Mouse (Mus musculus) stomach, postnatal 0 days (tissue): ENCODE measurements around the gene Stra6. TPM values are rescaled to one million over a fixed set of nuclear protein-coding genes. Genes with fewer than 3 reads are reported as not detected.

Experiments used
- ATAC-seq: fragments of 200-750 bp; cut with Nextera tagmentation; 2 replicates; pipeline ENCODE4 v1.8.0; 2017; ENCODE audit not compliant: low FRiP score, low TSS enrichment
- DNase-seq: peaks from one replicate; pipeline ENCODE4 v3.0.0-alpha.2; 2016; ENCODE audit warnings: low spot score
- H3K27ac ChIP-seq: fragments of 300-500 bp; sonication (generic); replicated peaks from 2 replicates; pipeline ENCODE4 v1.5.1; 2014; ENCODE audit warnings: mild to moderate bottlenecking, control low read depth
- H3K27me3 ChIP-seq: fragments of 300-500 bp; sonication (generic); 2 replicates; pipeline ENCODE4 v1.6.1; 2014; ENCODE audit warnings: low read length; ENCODE audit not compliant: control insufficient read depth, insufficient read depth
- H3K36me3 ChIP-seq: fragments of 300-500 bp; sonication (generic); 2 replicates; pipeline ENCODE4 v1.6.1; 2014; ENCODE audit warnings: low read length, mixed read lengths; ENCODE audit not compliant: control insufficient read depth, insufficient read depth
- H3K4me1 ChIP-seq: fragments of 300-500 bp; sonication (generic); replicated peaks from 2 replicates; pipeline ENCODE4 v1.6.1; 2014; ENCODE audit warnings: antibody characterized with exemption; ENCODE audit not compliant: control insufficient read depth, insufficient read depth
- H3K4me2 ChIP-seq: fragments of 300-500 bp; sonication (generic); replicated peaks from 2 replicates; pipeline ENCODE4 v1.6.1; 2014; ENCODE audit warnings: low read depth, mild to moderate bottlenecking, control low read depth, moderate library complexity
- H3K4me3 ChIP-seq: fragments of 300-500 bp; sonication (generic); 2 replicates; pipeline ENCODE4 v1.5.1; 2014; ENCODE audit warnings: low read depth, low read length, control low read depth
- H3K9ac ChIP-seq: fragments of 300-500 bp; sonication (generic); 2 replicates; pipeline ENCODE4 v1.6.1; 2014; ENCODE audit warnings: mild to moderate bottlenecking, low read length, control low read depth, mixed read lengths
- H3K9me3 ChIP-seq: fragments of 300-500 bp; sonication (generic); 2 replicates; pipeline ENCODE4 v1.6.1; 2016; ENCODE audit warnings: low read length; ENCODE audit not compliant: control insufficient read depth
- CTCF ChIP-seq: IDR thresholded peaks from 2 replicates; pipeline ENCODE4 v1.5.1; 2016; ENCODE audit warnings: antibody characterized with exemption, low read depth, mild to moderate bottlenecking, moderate library complexity
- EP300 ChIP-seq: optimal IDR thresholded peaks from 2 replicates; pipeline ENCODE3; 2016; ENCODE audit warnings: antibody characterized with exemption
- WGBS: fragments of 180-500 bp; shearing (Covaris S2); extraction: QIAGEN DNeasy Blood & Tissue Kit; methylation state at CpG from one replicate; pipeline ENCODE4 v1.1.7; 2014; 5-methylcytosine and 5-hydroxymethylcytosine counted together
- polyA plus RNA-seq: library from polyadenylated mRNA; unstranded; fragments of >200 nt; fragmentation: Nextera tagmentation; extraction: Ambion mirVana; gene quantifications from 2 replicates; pipeline ENCODE4 v1.2.1, GENCODE M21; 2015

The Stra6 gene
- polyA plus RNA-seq, 1 experiment from 2014 or later: 0.18 TPM

DNA sequence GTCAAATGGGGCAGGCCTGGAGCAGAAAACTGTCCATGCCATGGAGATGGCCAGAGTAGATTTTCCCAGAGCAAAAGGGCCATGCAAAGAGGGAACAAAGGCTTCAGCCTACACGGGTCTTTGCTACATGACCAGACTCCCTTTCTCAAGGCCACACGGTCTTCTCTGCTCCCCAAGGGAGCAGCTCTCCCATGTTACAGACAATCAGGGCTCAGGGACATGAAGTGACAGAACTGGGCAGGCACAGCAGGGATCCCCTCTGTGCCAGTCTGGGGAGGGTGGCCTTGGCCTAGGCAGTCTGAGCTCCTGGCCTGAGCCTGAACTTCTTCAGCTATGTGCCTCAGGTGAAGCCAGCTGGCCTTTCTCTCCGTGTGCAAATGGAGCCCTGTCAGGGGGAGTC lies 10.0 kb upstream of the Stra6 start:
- no peak for TF ChIP-seq CTCF
- Histone ChIP-seq H3K36me3 (no peaks in the 10 kb centered on the region), H3K9me3 (no peaks in the 10 kb centered on the region), H3K4me2 (no peak overlapping the region), H3K4me3 (no peak overlapping the region), H3K27ac (no peak overlapping the region), H3K27me3 (no peaks in the 10 kb centered on the region), H3K9ac (no peak overlapping the region), H3K4me1 (no peaks in the 10 kb centered on the region)
- ATAC-seq (no peak), DNase-seq (no peak)
- WGBS: 53% methylated on average over 3 of the region's 3 CpGs

- ATAC-seq (no peak), DNase-seq (no peak)
- H3K27ac ChIP-seq: no peak overlapping the region
- TF ChIP-seq CTCF (no peak), EP300 (no peak)
- no peaks in the 10 kb centered on the region for H3K27me3 ChIP-seq
- H3K4me3 ChIP-seq: no peak overlapping the region
- H3K9me3 ChIP-seq: no peaks in the 10 kb centered on the region
- H3K4me2 ChIP-seq: no peak overlapping the region
- H3K36me3 ChIP-seq: no peaks in the 10 kb centered on the region
- H3K4me1 ChIP-seq: no peaks in the 10 kb centered on the region
- no peak overlapping the region for H3K9ac ChIP-seq
- WGBS: 91% methylated on average over 1 of the region's 1 CpGs
Observed at GRCm38 (mm10) chr9:58054032-58054431, 9.6 kb upstream of the Stra6 start.

DNA sequence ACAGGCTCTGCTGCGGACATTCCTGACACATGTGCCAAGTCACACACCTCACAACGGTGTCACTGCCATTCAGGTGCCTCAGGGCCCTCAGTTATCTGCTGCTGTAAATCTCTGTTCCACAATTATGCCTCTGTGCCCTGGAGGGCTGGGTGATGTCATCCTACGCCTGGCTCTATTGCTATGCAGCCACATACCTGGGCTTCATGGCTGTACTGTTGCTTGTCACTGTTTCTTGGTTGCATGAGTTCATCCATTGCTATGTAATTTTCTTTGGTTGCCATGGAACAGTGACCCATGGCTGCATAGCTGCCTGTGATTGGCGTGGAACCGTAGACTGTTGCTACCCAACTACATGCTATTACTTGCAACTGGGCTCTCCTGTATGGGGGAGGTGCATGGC lies 7.9 kb upstream of the Stra6 start:
- no peak overlapping the region for H3K4me2 ChIP-seq
- H3K36me3 ChIP-seq: no peaks in the 10 kb centered on the region
- no peak overlapping the region for H3K9ac ChIP-seq
- H3K27me3 ChIP-seq: no peaks in the 10 kb centered on the region
- TF ChIP-seq EP300: no peak
- no peak for TF ChIP-seq CTCF
- H3K4me1 ChIP-seq: no peaks in the 10 kb centered on the region
- H3K4me3 ChIP-seq: no peak overlapping the region
- DNase-seq (no peak), ATAC-seq (no peak)
- WGBS: 58% methylated on average over 5 of the region's 5 CpGs
- H3K27ac ChIP-seq: no peak overlapping the region
- no peaks in the 10 kb centered on the region for H3K9me3 ChIP-seq

DNA sequence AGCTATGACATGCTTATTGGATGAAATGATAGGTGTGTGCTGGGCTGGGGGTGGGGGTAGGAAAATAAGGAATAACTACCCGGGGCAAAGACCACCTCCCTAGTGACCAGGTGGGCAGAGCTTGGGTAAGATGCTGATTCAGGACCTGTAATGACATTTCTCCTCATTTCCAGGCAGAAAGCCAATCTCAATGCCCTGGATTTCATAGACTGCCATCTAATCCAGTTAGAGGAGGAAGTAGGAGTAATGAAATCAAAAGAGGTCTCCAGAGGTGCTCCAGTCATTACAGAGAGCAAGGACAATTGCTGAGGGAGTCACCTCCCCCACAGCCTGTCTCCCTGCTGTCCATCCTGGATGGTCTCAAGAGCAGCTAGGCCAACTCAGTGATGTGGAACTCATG lies 3.7 kb upstream of the Stra6 start:
- no peak for DNase-seq
- Histone ChIP-seq H3K4me2 (no peak overlapping the region), H3K36me3 (no peaks in the 10 kb centered on the region), H3K9ac (no peak overlapping the region), H3K27ac (no peak overlapping the region), H3K4me1 (no peaks in the 10 kb centered on the region), H3K9me3 (no peaks in the 10 kb centered on the region), H3K27me3 (no peaks in the 10 kb centered on the region), H3K4me3 (no peak overlapping the region)
- no peak for ATAC-seq
- no peak for TF ChIP-seq CTCF
- no peak for TF ChIP-seq EP300
- 46% methylated on average over 1 of the region's 1 CpGs for WGBS

- H3K36me3 ChIP-seq: no peaks in the 10 kb centered on the region
- ATAC-seq (no peak), DNase-seq (peak; percentile 72)
- TF ChIP-seq CTCF: no peak
- no peak for TF ChIP-seq EP300
- no peaks in the 10 kb centered on the region for H3K9me3 ChIP-seq
- WGBS: 10% methylated on average over 23 of the region's 23 CpGs
- H3K4me2 ChIP-seq: no peak overlapping the region
- no peaks in the 10 kb centered on the region for H3K27me3 ChIP-seq
- no peak overlapping the region for H3K9ac ChIP-seq
- H3K27ac ChIP-seq: no peak overlapping the region
- no peaks in the 10 kb centered on the region for H3K4me1 ChIP-seq
- H3K4me3 ChIP-seq: no peak overlapping the region
Observed at GRCm38 (mm10) chr9:58060677-58061667, 2.6 kb upstream of the Stra6 start.

DNA sequence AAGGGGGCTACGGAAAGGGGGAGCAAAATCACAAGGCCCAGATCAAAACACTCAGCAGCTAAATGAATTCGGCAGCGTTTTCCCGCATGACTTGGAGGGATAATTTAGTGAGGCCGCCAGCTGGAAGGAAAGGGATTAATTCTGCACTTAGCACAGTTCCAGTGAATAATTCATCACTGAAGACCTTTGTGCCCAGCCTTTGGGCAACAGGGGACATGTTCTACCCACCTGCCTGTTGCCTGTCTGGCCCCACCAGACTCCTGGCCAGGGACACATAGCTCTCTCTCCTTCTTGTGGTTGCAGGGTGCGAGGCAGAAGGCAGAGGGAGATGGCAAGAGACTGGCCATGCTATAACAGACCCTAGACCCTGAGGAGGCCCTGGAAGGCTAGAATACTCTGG lies 1.9 kb downstream of the Stra6 start:
- Histone ChIP-seq H3K4me2 (no peak overlapping the region), H3K27me3 (no peaks in the 10 kb centered on the region), H3K4me3 (no peak overlapping the region), H3K36me3 (no peaks in the 10 kb centered on the region), H3K9ac (no peak overlapping the region), H3K27ac (no peak overlapping the region), H3K9me3 (no peaks in the 10 kb centered on the region), H3K4me1 (no peaks in the 10 kb centered on the region)
- TF ChIP-seq CTCF (no peak), EP300 (no peak)
- 42% methylated on average over 6 of the region's 6 CpGs for WGBS
- DNase-seq: no peak
- ATAC-seq: no peak
